ENCODE assay signal across 7 mouse cellular contexts in genomic region chr12:22906156-22906555, GRCm38 (mm10).
DNase-seq lines count a peak whose midpoint lies in the region; ATAC-seq and TF ChIP-seq lines count a peak whose summit lies in the region.
"Not testable (repeated sequence)": the region's sequence is repeated elsewhere in the genome, so short reads cannot be mapped to it uniquely, and the experiment has no call there.

No protein-coding gene starts in this region.

- under 1% methylated on average over 53 of the region's 53 CpGs for WGBS in hindbrain, embryonic 15.5 days
- 0% methylated on average over 16 of the region's 53 CpGs for whole genome bisulfite sequencing in liver, postnatal 0 days (ENCODE audit: insufficient replicate concordance)
- 3% methylated on average over 34 of the region's 53 CpGs for WGBS in neural tube, embryonic 14.5 days

- H3K4me1 ChIP-seq in hindbrain, embryonic 15.5 days (replicated peaks); liver, postnatal 0 days (ENCODE audit: insufficient read depth); neural tube, embryonic 14.5 days (ENCODE audit: control insufficient read depth, insufficient read depth, low read length); testis, adult 2 months (ENCODE audit: control insufficient read depth, insufficient read depth, low read length): not testable (repeated sequence)

- ATAC-seq in hindbrain, embryonic 15.5 days (ENCODE audit: low FRiP score, low read depth), result peak; percentile 76; the same call in 1 of the 2 replicates
- not testable (repeated sequence) for ATAC-seq in liver, postnatal 0 days
- peak; percentile 75; the same call in 1 of the 2 replicates for ATAC-seq in neural tube, embryonic 14.5 days (ENCODE audit: low read depth)

- H3K9ac ChIP-seq in hindbrain, embryonic 15.5 days, result peak overlapping the region; percentile 52
- not testable (repeated sequence) for H3K9ac ChIP-seq in liver, postnatal 0 days (replicated peaks)
- peak overlapping the region; percentile 48; the same call in 1 of the 2 replicates for H3K9ac ChIP-seq in neural tube, embryonic 14.5 days (replicated peaks; ENCODE audit: low read depth, low read length)

- not testable (repeated sequence) for H3K27me3 ChIP-seq in hindbrain, embryonic 15.5 days; liver, postnatal 0 days (ENCODE audit: insufficient read depth, low read length); neural tube, embryonic 14.5 days (ENCODE audit: control insufficient read depth, insufficient read depth, low read length); testis, adult 2 months (ENCODE audit: control insufficient read depth, insufficient read depth, low read length)

- DNase-seq in embryo, embryonic 10 days (ENCODE audit: low spot score), result peak; percentile 71
- DNase-seq in frontal cortex, postnatal 10 days (ENCODE audit: low spot score in 2 of 2), result peak; percentile 1 to 5
- DNase-seq in layer of hippocampus, postnatal 36 days, result peak; percentile 2 to 3
- peak; percentile 22 for DNase-seq in liver, postnatal 0 days

- H3K9me3 ChIP-seq in hindbrain, embryonic 15.5 days; liver, postnatal 0 days (ENCODE audit: low read length); neural tube, embryonic 14.5 days (ENCODE audit: control insufficient read depth, low read length): not testable (repeated sequence)

- H3K4me2 ChIP-seq in hindbrain, embryonic 15.5 days, result peak overlapping the region; percentile 58
- peak overlapping the region; percentile 65 for H3K4me2 ChIP-seq in liver, postnatal 0 days (ENCODE audit: low read depth, low read length)
- H3K4me2 ChIP-seq in neural tube, embryonic 14.5 days (ENCODE audit: low read depth, low read length), result peak overlapping the region; percentile 40

- H3K36me3 ChIP-seq in hindbrain, embryonic 15.5 days; liver, postnatal 0 days (replicated peaks; ENCODE audit: insufficient read depth, low read length); neural tube, embryonic 14.5 days (ENCODE audit: control insufficient read depth, insufficient read depth, low read length); testis, adult 2 months (ENCODE audit: control insufficient read depth, insufficient read depth, low read length): not testable (repeated sequence)

- H3K27ac ChIP-seq in hindbrain, embryonic 15.5 days (replicated peaks), result peak overlapping the region; percentile 73
- not testable (repeated sequence) for H3K27ac ChIP-seq in liver, postnatal 0 days (ENCODE audit: low read depth); neural tube, embryonic 14.5 days (ENCODE audit: low read depth, low read length); testis, adult 2 months (ENCODE audit: control insufficient read depth, insufficient read depth, low read depth, low read length)

- not testable (repeated sequence) for TF ChIP-seq POLR2A in testis, adult 2 months (IDR thresholded peaks at IDR 0.05; ENCODE audit: control insufficient read depth, low read depth, low read length)

- TF ChIP-seq EP300 in liver, postnatal 0 days (IDR thresholded peaks at IDR 0.05; ENCODE audit: low read depth), result not testable (repeated sequence)

- TF ChIP-seq CTCF in liver, postnatal 0 days (IDR thresholded peaks at IDR 0.05; ENCODE audit: low read depth); testis, adult 2 months (IDR thresholded peaks at IDR 0.05; ENCODE audit: control insufficient read depth, insufficient read depth, insufficient replicate concordance, low read depth, low read length): not testable (repeated sequence)

- H3K4me3 ChIP-seq in hindbrain, embryonic 15.5 days, result peak overlapping the region; percentile 56
- peak overlapping the region; percentile 37 for H3K4me3 ChIP-seq in liver, postnatal 0 days (ENCODE audit: low read depth, low read length)
- H3K4me3 ChIP-seq in neural tube, embryonic 14.5 days (ENCODE audit: low read depth, low read length), result peak overlapping the region; percentile 45
- H3K4me3 ChIP-seq in testis, adult 2 months (ENCODE audit: control insufficient read depth, low read depth, low read length), result peak overlapping the region; percentile 55

Comparison
In these comparisons a context has a peak if more than half of its experiments do, and no peak if none do; other contexts are left out.
1. DNase-seq: peak in every context shown above with its lines; median percentile 71 in embryo, embryonic 10 days; 22 in liver, postnatal 0 days; 3 in frontal cortex, postnatal 10 days; 2 in layer of hippocampus, postnatal 36 days.